Mouse (Mus musculus) T-helper 17 cell (primary cell): ENCODE data around the gene Gabbr2.

Experiments
- in situ Hi-C, 2 experiments: fragments of 300-600 bp; cut with MboI, MseI; formaldehyde crosslinking; loops; 1 replicate in 1 of 2; 2 replicates in 1 of 2; pipeline ENCODE4 v1.15.1; 2025; ENCODE audit warnings: high pct_unique_total_duplicates in 2 of 2

The Gabbr2 gene

DNA sequence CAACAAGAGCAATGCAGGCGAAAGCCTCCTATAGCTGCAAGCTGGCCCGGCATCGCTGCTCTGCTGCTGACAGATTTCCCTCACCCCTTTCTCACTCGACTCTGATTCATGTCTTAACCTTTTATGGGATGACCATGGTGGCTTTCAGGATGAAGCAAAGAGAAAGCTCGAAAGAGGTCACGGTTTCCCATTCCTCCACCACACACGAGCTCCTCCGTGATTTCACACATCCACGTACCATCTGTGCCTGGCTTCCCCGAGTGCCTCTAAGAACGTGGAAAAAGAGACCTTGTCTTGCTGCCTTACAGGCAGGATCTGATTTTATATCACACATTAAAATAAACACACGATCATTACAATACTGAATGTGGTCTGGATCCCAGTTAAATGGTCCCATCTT is 220.6 kb downstream of the Gabbr2 start:
- in situ Hi-C loops, result loop anchor here in 1 of 2 experiments (10.0 kb wide), 1 partner anchor 264 kb away; no protein-coding TSS in a partner anchor

GRCm38 (mm10) chr4:46770635-46771034 is 221.0 kb downstream of the Gabbr2 start:
- in situ Hi-C loops, result loop anchor here in 1 of 2 experiments (10.0 kb wide), 1 partner anchor 264 kb away; no protein-coding TSS in a partner anchor

DNA sequence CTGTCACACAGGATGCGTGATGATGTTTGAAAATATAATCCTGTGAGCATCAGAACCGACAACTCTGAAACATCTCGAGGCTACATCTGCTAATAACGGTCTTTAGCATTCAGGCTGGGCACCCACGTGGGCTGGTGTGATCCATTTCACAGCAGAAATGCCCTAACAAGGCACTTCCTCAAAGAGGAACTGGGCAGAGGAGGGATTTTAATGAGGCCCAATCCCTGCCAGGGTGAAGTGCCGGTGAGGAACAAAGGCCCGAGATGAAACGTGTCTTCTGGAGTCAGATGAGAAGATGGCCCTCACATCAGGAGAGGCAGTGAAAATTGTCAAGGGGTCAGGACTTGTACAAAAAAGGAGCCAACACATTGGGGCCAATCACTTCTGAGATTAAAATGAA is 221.6 kb downstream of the Gabbr2 start:
- in situ Hi-C loops, result loop anchor here in 1 of 2 experiments (10.0 kb wide), 1 partner anchor 265 kb away; no protein-coding TSS in a partner anchor

DNA sequence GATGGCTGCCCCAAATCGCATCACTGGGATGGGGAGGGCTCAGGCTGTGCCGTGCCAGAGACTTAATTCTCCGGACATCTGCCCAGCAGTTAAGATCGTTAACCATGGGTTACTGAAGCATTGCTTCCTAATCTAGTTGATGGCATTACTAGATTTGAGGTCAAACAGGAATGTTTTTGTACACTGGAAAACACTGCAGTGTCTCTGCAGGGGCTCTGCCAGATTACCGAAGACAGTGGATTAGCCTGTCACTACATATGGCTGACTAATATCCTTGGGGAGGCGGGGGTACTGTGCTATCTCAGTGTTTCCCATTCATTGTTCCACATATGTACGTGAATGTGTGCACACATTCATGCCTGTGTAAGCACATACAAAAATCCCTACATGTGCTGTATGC is 225.3 kb downstream of the Gabbr2 start:
- in situ Hi-C loops, result no loop called here

DNA sequence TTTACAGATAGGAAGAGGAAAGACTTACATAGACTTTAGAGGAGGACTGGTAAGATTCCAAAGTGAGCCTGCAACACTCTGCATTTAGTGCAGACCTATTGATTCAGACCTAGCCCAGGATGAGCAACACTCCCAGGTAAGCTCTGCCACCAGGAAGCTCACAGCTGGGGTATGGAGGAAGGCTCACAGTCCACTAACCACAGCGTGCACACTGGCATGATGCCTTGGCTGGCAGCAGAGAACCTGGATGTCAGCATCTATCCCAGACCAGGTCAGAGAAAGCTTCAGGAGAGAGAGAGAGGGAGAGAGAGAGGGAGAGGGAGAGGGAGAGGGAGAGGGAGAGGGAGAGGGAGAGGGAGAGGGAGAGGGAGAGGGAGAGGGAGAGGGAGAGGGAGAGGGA is 231.8 kb downstream of the Gabbr2 start:
- in situ Hi-C loops, result no loop called here

GRCm38 (mm10) chr4:46758340-46759041 is 233.2 kb downstream of the Gabbr2 start:
- in situ Hi-C loops, result no loop called here

GRCm38 (mm10) chr4:46754407-46755194 is 237.1 kb downstream of the Gabbr2 start:
- in situ Hi-C loops, result no loop called here

- in situ Hi-C loops, result no loop called here
Measured at GRCm38 (mm10) chr4:46752306-46752705, 239.4 kb downstream of the Gabbr2 start.

DNA sequence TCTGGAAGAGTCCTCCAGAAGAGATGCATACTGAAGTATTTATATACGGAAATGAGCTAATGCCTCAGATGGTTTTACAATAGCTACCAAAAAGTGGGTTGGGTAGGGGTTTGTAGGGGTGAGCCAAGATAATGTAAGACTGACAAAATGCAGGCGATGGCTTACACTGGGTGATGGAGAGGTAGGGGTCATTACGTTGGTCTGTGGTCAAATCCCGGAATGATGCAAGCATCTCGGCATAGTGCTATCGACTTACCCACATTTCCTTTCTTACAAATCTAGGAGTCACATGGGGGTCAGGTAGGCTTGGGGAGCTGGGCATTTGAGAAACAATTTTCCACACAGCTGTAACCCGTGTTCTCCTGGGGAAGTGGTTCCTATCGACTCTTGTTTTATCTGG is 242.7 kb downstream of the Gabbr2 start:
- in situ Hi-C loops, result no loop called here

DNA sequence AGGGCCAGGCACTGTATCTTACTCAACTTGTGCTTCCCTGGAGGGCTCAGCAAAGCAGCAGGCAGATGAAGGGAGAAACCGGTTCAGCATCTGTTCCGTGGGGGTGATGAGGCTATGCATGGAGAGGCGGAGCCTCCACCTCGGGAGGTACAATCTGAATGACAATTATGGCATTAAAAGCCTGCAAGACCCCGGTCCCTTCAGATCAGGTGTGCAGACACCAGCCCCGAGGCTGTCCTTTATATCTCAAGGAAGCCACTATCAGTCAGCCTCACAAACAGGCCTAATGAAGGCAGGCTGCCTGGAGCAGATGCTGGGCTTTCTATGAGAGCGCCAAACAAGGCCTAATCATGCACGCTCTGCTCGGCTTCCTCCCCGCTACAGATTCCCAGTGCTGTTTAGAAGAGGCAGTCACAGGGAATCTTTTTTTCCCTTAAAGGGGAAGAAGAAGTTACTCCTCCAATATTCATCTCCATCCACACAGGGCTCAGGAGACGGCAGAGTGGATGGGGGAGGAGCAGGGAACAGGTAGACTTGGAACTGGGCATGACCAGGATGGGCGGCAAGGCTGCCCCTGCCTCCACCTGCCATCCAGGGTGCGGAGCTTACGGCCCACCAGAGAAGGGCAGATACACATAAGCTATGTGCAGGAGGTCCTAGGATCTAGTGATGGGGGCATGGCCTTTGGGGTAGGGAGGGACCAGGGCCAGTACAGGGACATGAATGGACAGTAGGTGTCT is 244.5 kb downstream of the Gabbr2 start:
- in situ Hi-C loops, result no loop called here

DNA sequence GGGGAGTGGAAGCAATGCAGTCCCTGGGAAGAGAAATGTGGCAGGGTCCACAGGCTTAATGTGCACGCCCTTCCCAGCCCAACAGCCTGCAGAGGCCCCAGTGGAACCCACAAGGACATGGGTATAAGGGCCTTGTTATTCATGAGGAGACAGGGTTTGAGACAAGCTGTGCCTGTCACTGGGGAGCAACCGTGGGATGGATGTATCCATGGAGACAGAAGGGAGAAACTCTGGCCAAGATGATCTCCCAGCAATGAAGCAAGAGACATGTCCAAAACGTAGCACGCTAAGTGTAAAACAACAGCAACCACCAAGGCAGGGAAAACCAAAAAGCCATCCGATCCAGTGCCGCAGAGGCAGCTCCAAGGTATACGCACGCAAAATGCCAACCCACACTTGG is 246.1 kb downstream of the Gabbr2 start:
- in situ Hi-C loops, result no loop called here

DNA sequence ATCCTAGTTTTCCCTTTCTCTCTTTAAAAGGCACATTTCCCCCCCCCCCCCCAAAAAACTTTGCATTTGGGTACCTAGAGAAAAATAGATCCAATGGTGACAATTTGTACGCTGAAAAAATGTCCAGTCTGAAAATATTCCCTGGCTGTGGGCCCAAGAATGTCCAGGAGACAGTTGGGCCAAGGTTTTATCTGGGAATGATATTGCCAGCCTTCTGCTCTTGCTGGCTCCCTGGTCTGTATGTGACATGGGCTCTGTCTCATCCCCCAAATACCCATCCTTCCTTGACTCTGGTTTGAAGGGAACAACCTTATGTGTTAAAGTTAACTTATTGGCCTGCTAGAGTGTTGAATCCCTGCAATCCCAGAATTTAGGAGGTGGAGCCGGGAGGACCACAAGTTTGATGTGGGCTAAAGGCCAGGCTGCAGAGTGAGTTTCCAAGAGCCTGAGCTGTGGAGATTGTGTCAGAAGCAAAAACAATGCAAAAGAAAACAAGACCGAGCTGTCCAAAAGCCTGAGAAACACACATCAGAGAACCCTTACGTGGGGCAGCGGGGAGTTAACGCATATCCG is 247.0 kb downstream of the Gabbr2 start:
- in situ Hi-C loops, result no loop called here

GRCm38 (mm10) chr4:46742601-46743000 is 249.1 kb downstream of the Gabbr2 start:
- in situ Hi-C loops, result no loop called here

- in situ Hi-C loops, result no loop called here
Measured at GRCm38 (mm10) chr4:46736910-46737511, 254.7 kb downstream of the Gabbr2 start.

GRCm38 (mm10) chr4:46734906-46735305 is 256.8 kb downstream of the Gabbr2 start:
- in situ Hi-C loops, result no loop called here

- in situ Hi-C loops, result no loop called here
Measured at GRCm38 (mm10) chr4:46731590-46731989, 260.1 kb downstream of the Gabbr2 start.

DNA sequence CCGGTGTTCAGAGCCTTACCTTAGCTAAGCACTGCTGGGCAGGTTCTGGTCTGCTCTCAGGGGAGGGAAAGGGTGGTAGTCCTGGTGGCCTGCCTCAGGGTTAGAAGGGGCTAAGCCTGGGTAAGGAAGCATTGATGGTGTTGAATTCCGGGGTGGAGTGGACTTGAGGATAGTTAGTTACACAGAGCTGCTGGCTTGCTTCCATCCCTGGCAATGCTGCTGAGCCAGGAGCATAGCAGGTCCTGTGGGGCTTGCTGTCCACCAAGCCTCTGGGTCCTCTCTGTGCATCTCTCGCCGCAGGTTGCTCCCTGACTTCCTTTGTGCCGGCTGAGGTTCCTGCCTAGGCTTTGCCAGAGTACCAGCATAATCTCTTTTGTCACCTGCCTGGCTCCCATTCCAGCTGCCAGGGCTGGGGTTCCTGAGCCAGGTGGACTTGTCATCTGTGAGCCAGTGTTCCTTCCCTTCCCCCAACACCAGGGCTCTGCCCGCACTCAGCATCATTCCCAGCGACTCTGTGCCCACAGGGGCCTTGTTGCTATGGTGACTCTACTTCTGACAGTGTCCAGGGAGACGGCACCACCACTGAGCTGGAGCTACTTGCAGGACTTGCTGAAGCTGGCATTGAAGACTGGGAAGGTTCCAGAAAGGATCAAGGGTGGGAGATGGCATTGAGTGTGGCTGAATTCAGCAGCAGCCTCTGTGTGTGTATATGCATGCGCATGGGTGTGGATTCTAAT is 262.2 kb downstream of the Gabbr2 start:
- in situ Hi-C loops, result no loop called here

GRCm38 (mm10) chr4:46728231-46728630 is 263.4 kb downstream of the Gabbr2 start:
- in situ Hi-C loops, result no loop called here

- in situ Hi-C loops, result no loop called here
Measured at GRCm38 (mm10) chr4:46727153-46727552, 264.5 kb downstream of the Gabbr2 start.

DNA sequence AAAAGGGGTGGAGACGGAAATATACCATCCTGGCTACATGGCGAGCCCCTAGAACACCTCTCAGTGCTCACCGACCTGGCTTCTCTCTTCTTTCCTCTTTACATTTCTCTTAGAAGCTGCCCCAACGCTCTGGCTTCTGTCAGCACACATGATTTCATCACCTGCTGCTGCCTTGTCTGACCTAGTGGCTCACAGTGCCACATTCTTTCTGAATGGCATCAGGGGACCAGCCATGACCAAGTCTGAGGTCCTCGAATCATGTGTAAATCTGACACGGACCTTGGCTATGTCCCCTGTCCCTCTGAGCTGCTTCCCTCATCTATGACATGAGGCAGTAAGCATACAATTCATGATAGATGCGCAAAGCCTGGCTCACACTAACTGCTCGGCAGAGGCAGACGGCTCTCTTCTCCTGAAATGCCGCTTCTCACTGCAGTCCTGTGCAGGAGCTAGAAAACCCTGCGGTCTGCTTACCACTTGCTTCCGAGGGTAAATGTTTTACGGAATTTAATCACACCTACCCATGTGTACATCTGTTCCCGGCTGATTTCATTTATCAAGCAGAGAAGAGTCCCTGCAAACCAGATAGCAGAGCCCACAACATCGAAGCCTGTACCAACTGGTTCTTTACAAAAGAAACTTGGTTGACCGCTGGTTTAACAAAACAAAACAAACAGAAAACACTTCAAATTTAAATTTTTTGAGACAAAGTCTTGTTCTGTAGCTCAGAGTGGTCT is 270.7 kb downstream of the Gabbr2 start:
- in situ Hi-C loops, result no loop called here
